Mouse (Mus musculus) CH12.LX (cell line): ENCODE data around the gene Cops4. TPM values are rescaled to one million over a fixed set of nuclear protein-coding genes. Genes with fewer than 3 reads are reported as not detected.

Source experiments
- DNase-seq: peaks from one replicate; pipeline ENCODE4 v3.0.0-alpha.2; 2013; ENCODE audit errors: extremely low read depth
- H3K27ac ChIP-seq: 2 replicates; pipeline ENCODE4 v1.5.1; 2012; ENCODE audit warnings: low read depth, mild to moderate bottlenecking, control low read depth, moderate library complexity; ENCODE audit not compliant: insufficient read depth
- H3K27me3 ChIP-seq: replicated peaks from 2 replicates; pipeline ENCODE3; 2012; ENCODE audit warnings: inconsistent platforms
- H3K36me3 ChIP-seq, 2 experiments: replicated peaks in 1 of 2; 2 replicates each; pipeline versions ENCODE3 to v1.6.1; 2012; ENCODE audit warnings: inconsistent platforms in 1 of 2, low read length in 1 of 2, mild to moderate bottlenecking in 1 of 2, mixed read lengths in 1 of 2, moderate library complexity in 1 of 2; ENCODE audit not compliant: control insufficient read depth in 1 of 2, insufficient read depth in 1 of 2
- H3K4me1 ChIP-seq, 2 experiments: 2 replicates each; pipeline ENCODE4 v1.6.1; 2012; ENCODE audit warnings: inconsistent platforms in 1 of 2, moderate library complexity in 1 of 2; ENCODE audit not compliant: insufficient read depth in 2 of 2, control insufficient read depth in 1 of 2
- H3K4me2 ChIP-seq: 2 replicates; pipeline ENCODE4 v1.6.1; 2012; ENCODE audit warnings: low read depth, mild to moderate bottlenecking, control low read depth; ENCODE audit not compliant: poor library complexity, insufficient read depth, severe bottlenecking
- H3K4me3 ChIP-seq, 3 experiments: fragments of 150-350 bp in 1 of 3; sonication (generic) in 1 of 3; replicated peaks in 1 of 3; 2 replicates each; pipeline versions ENCODE3 to v1.5.1; 2011 to 2012; ENCODE audit warnings: low read depth in 2 of 3, low read length in 2 of 3, mild to moderate bottlenecking in 2 of 3, moderate library complexity in 2 of 3, control low read depth in 1 of 3, improper control_type of control experiment in 1 of 3, inconsistent platforms in 1 of 3, mixed read lengths in 1 of 3; ENCODE audit not compliant: poor library complexity in 1 of 3
- H3K79me2 ChIP-seq: replicated peaks from 2 replicates; pipeline ENCODE4 v1.6.1; 2012; ENCODE audit warnings: mild to moderate bottlenecking, moderate library complexity; ENCODE audit not compliant: control insufficient read depth, poor library complexity, insufficient read depth, severe bottlenecking; ENCODE audit errors: extremely low read depth
- H3K9ac ChIP-seq: 2 replicates; pipeline ENCODE4 v1.6.1; 2012; ENCODE audit warnings: low read depth, mild to moderate bottlenecking, control low read depth, moderate library complexity; ENCODE audit not compliant: insufficient read depth
- H3K9me3 ChIP-seq: replicated peaks from 2 replicates; pipeline ENCODE3; 2012; ENCODE audit warnings: low read length, inconsistent platforms, mixed read lengths
- BHLHE40 ChIP-seq: IDR thresholded peaks from 2 replicates; pipeline ENCODE4 v1.6.1; 2011; ENCODE audit warnings: mild to moderate bottlenecking, low read depth, low read length, improper control_type of control experiment
- CHD2 ChIP-seq: IDR thresholded peaks from 2 replicates; pipeline ENCODE4 v1.6.1; 2011; ENCODE audit warnings: low read length, improper control_type of control experiment
- CTCF ChIP-seq, 2 experiments: IDR thresholded peaks in 1 of 2; conservative IDR thresholded peaks in 1 of 2; 2 replicates each; pipeline ENCODE4 v1.5.1; 2011 to 2012; ENCODE audit warnings: low read depth in 2 of 2, low read length in 2 of 2, improper control_type of control experiment in 1 of 2, inconsistent platforms in 1 of 2, mild to moderate bottlenecking in 1 of 2, moderate library complexity in 1 of 2
- ELF1 ChIP-seq: IDR thresholded peaks from 2 replicates; pipeline ENCODE4 v1.6.1; 2014; ENCODE audit warnings: low read depth, mild to moderate bottlenecking, inconsistent platforms, low read length, improper control_type of control experiment
- ETS1 ChIP-seq: conservative IDR thresholded peaks from 2 replicates; pipeline ENCODE4 v1.6.1; 2012; ENCODE audit warnings: low read depth, mild to moderate bottlenecking, inconsistent platforms, low read length, improper control_type of control experiment, moderate library complexity
- KAT2A ChIP-seq: IDR thresholded peaks from 2 replicates; pipeline ENCODE4 v1.6.1; 2012; ENCODE audit warnings: low read length, improper control_type of control experiment, inconsistent platforms; ENCODE audit not compliant: insufficient replicate concordance
- MAFK ChIP-seq: IDR thresholded peaks from 2 replicates; pipeline ENCODE4 v1.6.1; 2011; ENCODE audit warnings: low read length, improper control_type of control experiment; ENCODE audit not compliant: insufficient replicate concordance
- MAX ChIP-seq: IDR thresholded peaks from 2 replicates; pipeline ENCODE4 v1.6.1; 2011; ENCODE audit warnings: low read length, improper control_type of control experiment
- MXI1 ChIP-seq: IDR thresholded peaks from 2 replicates; pipeline ENCODE4 v1.6.1; 2011; ENCODE audit warnings: mild to moderate bottlenecking, low read depth, low read length, improper control_type of control experiment
- MYC ChIP-seq: IDR thresholded peaks from 2 replicates; pipeline ENCODE4 v1.6.1; 2011; ENCODE audit warnings: low read depth, mild to moderate bottlenecking, improper control_type of control experiment, low read length
- NRF1 ChIP-seq: IDR thresholded peaks from 2 replicates; pipeline ENCODE4 v1.6.1; 2014; ENCODE audit warnings: low read depth, mild to moderate bottlenecking, inconsistent platforms, low read length, improper control_type of control experiment, moderate library complexity
- PAX5 ChIP-seq: IDR thresholded peaks from 2 replicates; pipeline ENCODE4 v1.6.1; 2012; ENCODE audit warnings: low read length, inconsistent platforms, mixed read lengths
- POLR2AphosphoS2 ChIP-seq: IDR thresholded peaks from 2 replicates; pipeline ENCODE4 v1.6.1; 2011; ENCODE audit warnings: low read depth, low read length, improper control_type of control experiment
- RAD21 ChIP-seq: IDR thresholded peaks from 2 replicates; pipeline ENCODE4 v1.6.1; 2011; ENCODE audit warnings: low read depth, mild to moderate bottlenecking, low read length, improper control_type of control experiment, moderate library complexity
- SIN3A ChIP-seq: IDR thresholded peaks from 2 replicates; pipeline ENCODE4 v1.6.1; 2012; ENCODE audit warnings: low read length, improper control_type of control experiment, inconsistent platforms
- SMC3 ChIP-seq: IDR thresholded peaks from 2 replicates; pipeline ENCODE4 v1.6.1; 2011; ENCODE audit warnings: low read depth, low read length, improper control_type of control experiment
- TCF12 ChIP-seq: IDR thresholded peaks from 2 replicates; pipeline ENCODE4 v1.6.1; 2014; ENCODE audit warnings: low read depth, mild to moderate bottlenecking, inconsistent platforms, low read length, improper control_type of control experiment
- USF1 ChIP-seq: IDR thresholded peaks from 2 replicates; pipeline ENCODE4 v1.6.1; 2014; ENCODE audit warnings: low read depth, mild to moderate bottlenecking, inconsistent platforms, low read length, improper control_type of control experiment
- USF2 ChIP-seq: conservative IDR thresholded peaks from 2 replicates; pipeline ENCODE4 v1.6.1; 2011; ENCODE audit warnings: low read depth, low read length, improper control_type of control experiment
- ZC3H11A ChIP-seq: IDR thresholded peaks from 2 replicates; pipeline ENCODE4 v1.6.1; 2012; ENCODE audit warnings: low read depth, mild to moderate bottlenecking, inconsistent platforms, low read length, improper control_type of control experiment
- ZNF384 ChIP-seq: IDR thresholded peaks from 2 replicates; pipeline ENCODE4 v1.6.1; 2012; ENCODE audit warnings: low read depth, low read length, improper control_type of control experiment, inconsistent platforms
- dilution Hi-C: fragments of 300-500 bp; cut with MboI; formaldehyde crosslinking; loops from 2 replicates; pipeline ENCODE4 v1.14.3; 2020; ENCODE audit warnings: low sequenced_read_pairs; ENCODE audit not compliant: extremely low pct_unique_long_range_greater_than_20kb, extremely low pct_ligation_motif_present
- in situ Hi-C: fragments of 300-500 bp; cut with MboI; formaldehyde crosslinking; loops from 3 replicates; pipeline ENCODE4 v1.14.3; 2019; ENCODE audit warnings: low sequenced_read_pairs, low pct_ligation_motif_present, low pct_unique_long_range_greater_than_20kb, mixed read lengths
- polyA plus RNA-seq: library from polyadenylated mRNA; unstranded; fragments of >175 nt; gene quantifications from 2 replicates; pipeline ENCODE4 v1.2.1, GENCODE M21; 2012; ENCODE audit warnings: low read depth; ENCODE audit not compliant: insufficient read length
- total RNA-seq, 2 experiments: library from RNA; depleted of rRNA; stranded (reverse); fragments of 300-350 nt in 1 of 2; fragments of >200 nt in 1 of 2; gene quantifications; 2 replicates each; pipeline ENCODE4 v1.2.3; 2012 to 2014

The Cops4 gene
- total and polyA plus RNA-seq, 3 experiments, result 122 to 264 (median 133) TPM

DNA sequence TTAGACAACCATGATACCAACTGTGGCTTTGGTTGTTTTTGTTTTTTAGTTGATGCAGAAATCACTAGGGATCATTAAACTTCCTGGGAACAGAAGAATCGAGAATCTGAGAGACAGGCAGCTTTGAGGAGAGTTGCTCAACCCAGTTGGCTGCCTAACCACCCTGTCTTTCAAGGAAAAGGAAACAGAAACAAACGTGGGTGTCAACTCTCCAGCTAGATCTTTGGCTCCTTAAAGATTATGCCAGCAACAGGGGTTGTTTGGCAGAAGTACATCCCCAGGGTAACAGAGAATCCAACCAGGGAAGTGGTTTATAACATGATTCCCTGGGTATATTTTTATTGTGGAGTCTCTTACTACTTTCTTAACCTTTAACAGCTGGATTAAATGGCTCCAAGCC, 69.5 kb downstream of the Cops4 start:
- dilution Hi-C loops, result no loop called here
- no peaks in the 10 kb centered on the region for H3K27me3 ChIP-seq
- TF ChIP-seq ELF1 (no peak), CTCF (conservative IDR thresholded peaks at IDR 0.05 in 1 of 2, IDR thresholded peaks at IDR 0.05 in 1 of 2; ENCODE audit: low read depth in 2 of 2, low read length in 2 of 2) (no peak), ZC3H11A (no peak), MXI1 (no peak), ETS1 (no peak), SMC3 (no peak), NRF1 (no peak), POLR2AphosphoS2 (no peak), TCF12 (no peak), USF2 (no peak)
- TF ChIP-seq, all 38 proteins: peak for 0
- Histone ChIP-seq H3K4me1 (peaks cover 9 to 39% of the 10 kb centered on the region in 2 experiments), H3K27ac (no peak overlapping the region), H3K4me2 (no peak overlapping the region), H3K9me3 (no peaks in the 10 kb centered on the region), H3K4me3 (no peak overlapping the region), H3K79me2 (no peaks in the 10 kb centered on the region), H3K9ac (no peak overlapping the region), H3K36me3 (no peaks in the 10 kb centered on the region)
- no peak for DNase-seq
- in situ Hi-C loops, result no loop called here

DNA sequence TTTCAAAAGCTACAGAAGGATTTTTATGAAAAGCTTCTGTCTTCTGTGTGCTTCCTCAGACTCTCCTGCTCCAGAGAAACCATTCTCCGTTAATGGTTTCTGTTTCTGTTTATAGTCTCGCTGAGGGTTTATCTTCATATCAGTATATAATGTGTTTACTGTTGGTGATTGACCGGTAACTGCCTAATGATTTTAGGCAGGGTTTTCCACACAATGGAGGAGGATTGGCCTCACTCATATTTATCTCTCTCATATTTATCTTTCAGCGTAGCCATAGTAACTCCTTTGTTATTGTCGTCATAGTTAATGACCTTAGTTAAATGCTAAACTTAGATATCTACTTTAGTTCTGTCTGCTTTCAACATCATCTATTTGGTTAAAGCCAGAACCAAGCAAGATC, 72.4 kb downstream of the Cops4 start:
- Histone ChIP-seq H3K4me2 (no peak overlapping the region), H3K36me3 (no peaks in the 10 kb centered on the region), H3K9me3 (peaks cover 18% of the 10 kb centered on the region), H3K4me3 (no peak overlapping the region), H3K9ac (no peak overlapping the region), H3K27ac (no peak overlapping the region), H3K4me1 (peaks cover 3 to 13% of the 10 kb centered on the region in 2 experiments), H3K27me3 (no peaks in the 10 kb centered on the region), H3K79me2 (no peaks in the 10 kb centered on the region)
- in situ Hi-C loops, result no loop called here
- dilution Hi-C loops, result no loop called here
- TF ChIP-seq USF1 (no peak), MYC (no peak)
- no peak for DNase-seq

DNA sequence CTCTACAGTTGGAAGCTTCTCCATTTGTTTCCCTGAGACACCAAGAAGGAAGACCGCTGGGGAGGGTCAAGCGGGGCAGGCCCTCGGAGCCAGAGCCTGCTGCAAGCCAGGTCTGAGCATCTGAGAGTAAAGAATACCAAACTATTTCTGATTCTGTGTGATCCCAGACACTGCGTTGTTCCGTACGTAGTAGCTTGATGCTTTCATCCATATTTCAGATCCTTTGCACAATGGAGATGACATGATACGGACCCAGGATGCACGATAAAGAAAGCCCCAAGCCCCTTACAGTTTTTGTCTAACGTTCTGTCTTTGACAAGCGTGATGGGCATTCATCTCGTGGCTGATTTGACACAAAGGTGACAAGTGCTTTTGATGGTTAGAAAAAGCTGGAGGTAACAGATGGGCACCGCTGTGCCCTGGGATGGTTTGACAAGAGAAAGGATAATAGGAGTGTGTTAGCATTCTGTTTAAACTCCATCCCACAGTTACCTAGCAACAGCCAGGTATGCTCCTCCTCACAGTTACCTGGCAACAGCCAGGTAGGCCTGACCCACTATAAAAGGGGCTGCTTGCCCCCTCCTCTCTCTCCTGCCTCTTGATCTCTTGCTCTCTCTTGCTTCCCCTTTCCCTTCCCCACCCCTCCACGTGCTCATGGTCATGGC, 76.8 kb downstream of the Cops4 start:
- in situ Hi-C loops (no loop called here), dilution Hi-C loops (no loop called here)
- Histone ChIP-seq H3K36me3 (no peaks in the 10 kb centered on the region), H3K9me3 (peaks cover 18% of the 10 kb centered on the region), H3K27me3 (no peaks in the 10 kb centered on the region), H3K4me3 (no peak overlapping the region), H3K27ac (no peak overlapping the region), H3K4me2 (no peak overlapping the region), H3K9ac (no peak overlapping the region), H3K79me2 (no peaks in the 10 kb centered on the region), H3K4me1 (peaks cover 12 to 36% of the 10 kb centered on the region in 2 experiments)
- TF ChIP-seq ZC3H11A, result no peak
- no peak for TF ChIP-seq USF2
- TF ChIP-seq KAT2A, result no peak
- no peak for TF ChIP-seq MAX
- no peak for TF ChIP-seq RAD21
- TF ChIP-seq PAX5, result no peak
- TF ChIP-seq BHLHE40, result no peak
- TF ChIP-seq ZNF384, result no peak
- no peak for TF ChIP-seq CHD2
- TF ChIP-seq POLR2AphosphoS2, result no peak
- no peak for TF ChIP-seq MAFK
- no peak for TF ChIP-seq SIN3A
- DNase-seq, result no peak
